Mouse (Mus musculus) heart, postnatal 0 days (tissue): ENCODE measurements at regions not wholly inside any gene's neighbourhood (a gene's known extent, or its start where the extent isn't known, plus 50 kb on each side); places are given as distances from the start of the nearest gene placed in this dataset.

Experiments
- CTCF ChIP-seq: IDR thresholded peaks from 2 replicates; pipeline ENCODE4 v1.5.1; 2016; ENCODE audit warnings: antibody characterized with exemption, control low read depth, low read depth
- EP300 ChIP-seq: IDR thresholded peaks from 2 replicates; pipeline ENCODE4 v1.6.1; 2016; ENCODE audit warnings: antibody characterized with exemption, low read depth

DNA sequence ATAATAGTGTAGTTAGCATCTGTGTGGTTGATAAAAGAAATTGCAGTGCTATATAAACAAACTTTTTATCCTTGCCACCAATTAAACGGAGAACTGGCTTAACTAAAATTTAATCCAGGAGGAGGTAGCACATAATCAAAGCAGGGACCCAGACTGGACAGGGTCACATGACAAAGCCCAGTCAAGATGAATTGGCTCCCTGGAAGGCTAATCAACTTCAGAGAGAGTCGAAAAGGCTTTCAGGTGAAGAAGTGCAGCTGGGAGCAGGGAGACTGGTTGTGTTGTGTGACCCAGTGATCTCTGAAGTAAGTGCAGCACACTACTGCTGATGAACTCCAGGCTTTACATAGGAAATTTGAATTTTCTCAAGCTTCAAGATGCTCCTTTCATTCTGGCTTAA, 127.5 kb upstream of the Nectin3 start:
- TF ChIP-seq EP300, result no peak
- no peak for TF ChIP-seq CTCF
